Mouse (Mus musculus): ENCODE data around the gene Zfp3. TPM values are rescaled to one million over a fixed set of nuclear protein-coding genes. Genes with fewer than 3 reads are reported as not detected.

Gene Zfp3
- polyA plus RNA-seq, 1 experiment, result 1.1 TPM

DNA sequence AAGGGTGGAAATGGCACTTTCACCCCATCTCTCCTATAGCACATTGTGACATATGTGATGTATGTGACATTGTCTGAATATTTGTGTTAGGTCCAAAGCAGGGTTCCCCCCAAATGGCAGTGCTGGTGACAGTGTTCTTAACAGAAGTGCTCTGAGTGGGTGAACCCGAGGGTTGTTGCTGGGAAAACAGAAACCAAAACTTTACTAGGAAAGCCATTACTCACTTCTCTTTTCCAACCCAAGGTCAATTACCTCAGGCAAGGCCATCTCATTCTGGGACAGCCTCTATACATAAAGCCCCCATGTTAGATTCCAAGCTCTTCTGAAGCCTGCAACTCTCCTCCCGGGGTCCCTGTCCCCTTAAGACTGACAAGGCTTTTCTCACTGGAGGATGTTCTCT, 21.9 kb downstream of the Zfp3 start:
- H3K27me3 ChIP-seq (ENCODE audit: control insufficient read depth, insufficient read depth, insufficient read length), result no peaks in the 10 kb centered on the region
- H3K79me2 ChIP-seq (ENCODE audit: control insufficient read depth, insufficient read depth), result no peaks in the 10 kb centered on the region
- H3ac ChIP-seq (ENCODE audit: control insufficient read depth, insufficient read length, low read depth), result no peak overlapping the region
- H3K4me3 ChIP-seq (ENCODE audit: insufficient read depth, poor library complexity, severe bottlenecking), result no peak overlapping the region
- no peaks in the 10 kb centered on the region for H3K36me3 ChIP-seq (ENCODE audit: control insufficient read depth, insufficient read depth)
- H3K79me3 ChIP-seq (ENCODE audit: low read depth), result no peaks in the 10 kb centered on the region
- TF ChIP-seq CEBPB (IDR thresholded peaks at IDR 0.05; ENCODE audit: low read depth), result no peak
- TF ChIP-seq CTCF (IDR thresholded peaks at IDR 0.05; ENCODE audit: control insufficient read depth, insufficient read depth, insufficient read length), result no peak
- no peak for TF ChIP-seq MYOD1 (IDR thresholded peaks at IDR 0.05; ENCODE audit: control insufficient read depth, insufficient read length, low read depth)
- TF ChIP-seq USF1 (IDR thresholded peaks at IDR 0.05; ENCODE audit: low read depth), result no peak
- no peak for TF ChIP-seq FOSL1 (IDR thresholded peaks at IDR 0.05; ENCODE audit: insufficient read depth, low read length, poor library complexity, severe bottlenecking)
- no peak for TF ChIP-seq MAX (IDR thresholded peaks at IDR 0.05)
- no peak for TF ChIP-seq MYOG (IDR thresholded peaks at IDR 0.05; ENCODE audit: control insufficient read depth, extremely low read depth, insufficient read length)

DNA sequence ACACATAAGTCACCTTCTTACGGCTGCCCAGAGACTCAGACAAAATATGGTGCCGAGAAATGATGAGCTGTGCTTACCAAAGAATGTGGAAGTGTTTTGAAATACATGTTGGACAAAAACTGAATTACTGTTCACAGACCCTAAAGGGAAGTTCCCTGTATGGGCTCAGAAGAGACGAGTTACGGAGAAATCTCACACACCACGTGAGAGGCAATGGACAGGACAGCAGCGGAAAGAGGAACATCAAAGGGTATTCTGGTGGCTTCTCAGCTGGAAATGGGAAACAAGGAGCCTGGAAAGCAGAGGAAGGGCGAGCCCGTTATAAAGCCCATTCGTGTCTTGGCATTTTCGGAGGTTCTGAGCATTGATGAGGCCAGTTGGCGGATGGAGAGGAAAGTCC, 23.0 kb downstream of the Zfp3 start:
- H3K79me2 ChIP-seq (ENCODE audit: control insufficient read depth, insufficient read depth), result no peaks in the 10 kb centered on the region
- no peaks in the 10 kb centered on the region for H3K27me3 ChIP-seq (ENCODE audit: control insufficient read depth, insufficient read depth, insufficient read length)
- no peaks in the 10 kb centered on the region for H3K79me3 ChIP-seq (ENCODE audit: low read depth)
- H3ac ChIP-seq (ENCODE audit: control insufficient read depth, insufficient read length, low read depth), result no peak overlapping the region
- H3K4me3 ChIP-seq (ENCODE audit: insufficient read depth, poor library complexity, severe bottlenecking), result no peak overlapping the region
- H3K36me3 ChIP-seq (ENCODE audit: control insufficient read depth, insufficient read depth), result no peaks in the 10 kb centered on the region
- TF ChIP-seq MYOG (IDR thresholded peaks at IDR 0.05; ENCODE audit: control insufficient read depth, extremely low read depth, insufficient read length), result no peak
- no peak for TF ChIP-seq CEBPB (IDR thresholded peaks at IDR 0.05; ENCODE audit: low read depth)
- TF ChIP-seq MYOD1 (IDR thresholded peaks at IDR 0.05; ENCODE audit: control insufficient read depth, insufficient read length, low read depth), result no peak
- TF ChIP-seq FOSL1 (IDR thresholded peaks at IDR 0.05; ENCODE audit: insufficient read depth, low read length, poor library complexity, severe bottlenecking), result no peak
- no peak for TF ChIP-seq USF1 (IDR thresholded peaks at IDR 0.05; ENCODE audit: low read depth)
- TF ChIP-seq MAX (IDR thresholded peaks at IDR 0.05), result no peak
- no peak for TF ChIP-seq CTCF (IDR thresholded peaks at IDR 0.05; ENCODE audit: control insufficient read depth, insufficient read depth, insufficient read length)

DNA sequence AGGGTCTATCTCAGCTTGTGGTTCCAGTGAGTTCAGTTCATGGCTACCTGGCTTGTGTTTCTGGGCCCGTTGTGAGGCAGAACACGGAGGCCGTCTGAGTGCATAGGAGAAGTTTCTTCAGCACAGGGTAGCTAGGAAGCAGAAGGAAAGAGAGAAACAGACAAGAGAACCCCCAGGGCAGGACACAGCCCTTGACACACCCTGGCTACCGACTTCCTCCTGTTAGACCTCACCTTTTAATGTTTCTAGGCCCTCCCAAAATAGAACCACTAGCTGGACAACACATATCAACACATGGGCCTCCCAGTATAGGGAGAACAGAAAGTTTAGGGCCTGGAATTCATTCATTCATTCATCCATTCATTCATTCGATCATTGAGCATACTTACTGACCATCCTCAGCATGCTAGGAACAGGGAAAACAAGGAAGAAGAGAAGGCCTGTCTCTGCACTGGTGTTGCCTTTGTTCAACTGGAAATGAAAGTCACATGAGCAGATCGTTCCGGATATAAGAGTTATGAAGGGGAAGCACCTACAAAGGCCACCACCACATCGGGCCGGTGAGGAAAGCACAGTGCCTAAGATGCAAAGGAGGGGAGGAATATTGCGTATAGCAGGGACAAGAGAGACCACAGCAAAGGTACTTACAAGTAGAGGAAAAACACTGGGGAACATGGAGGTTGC, 25.1 kb downstream of the Zfp3 start:
- no peaks in the 10 kb centered on the region for H3K27me3 ChIP-seq (ENCODE audit: control insufficient read depth, insufficient read depth, insufficient read length)
- H3K79me2 ChIP-seq (ENCODE audit: control insufficient read depth, insufficient read depth), result no peaks in the 10 kb centered on the region
- TF ChIP-seq USF1 (IDR thresholded peaks at IDR 0.05; ENCODE audit: low read depth) (no peak), FOSL1 (IDR thresholded peaks at IDR 0.05; ENCODE audit: insufficient read depth, low read length, poor library complexity, severe bottlenecking) (no peak), MYOD1 (IDR thresholded peaks at IDR 0.05; ENCODE audit: control insufficient read depth, insufficient read length, low read depth) (no peak), MYOG (IDR thresholded peaks at IDR 0.05; ENCODE audit: control insufficient read depth, extremely low read depth, insufficient read length) (no peak), CTCF (IDR thresholded peaks at IDR 0.05; ENCODE audit: control insufficient read depth, insufficient read depth, insufficient read length) (no peak), CEBPB (IDR thresholded peaks at IDR 0.05; ENCODE audit: low read depth) (no peak), MAX (IDR thresholded peaks at IDR 0.05) (no peak)
- no peak overlapping the region for H3K4me3 ChIP-seq (ENCODE audit: insufficient read depth, poor library complexity, severe bottlenecking)
- H3K36me3 ChIP-seq (ENCODE audit: control insufficient read depth, insufficient read depth), result no peaks in the 10 kb centered on the region
- H3K79me3 ChIP-seq (ENCODE audit: low read depth), result no peaks in the 10 kb centered on the region
- H3ac ChIP-seq (ENCODE audit: control insufficient read depth, insufficient read length, low read depth), result no peak overlapping the region

DNA sequence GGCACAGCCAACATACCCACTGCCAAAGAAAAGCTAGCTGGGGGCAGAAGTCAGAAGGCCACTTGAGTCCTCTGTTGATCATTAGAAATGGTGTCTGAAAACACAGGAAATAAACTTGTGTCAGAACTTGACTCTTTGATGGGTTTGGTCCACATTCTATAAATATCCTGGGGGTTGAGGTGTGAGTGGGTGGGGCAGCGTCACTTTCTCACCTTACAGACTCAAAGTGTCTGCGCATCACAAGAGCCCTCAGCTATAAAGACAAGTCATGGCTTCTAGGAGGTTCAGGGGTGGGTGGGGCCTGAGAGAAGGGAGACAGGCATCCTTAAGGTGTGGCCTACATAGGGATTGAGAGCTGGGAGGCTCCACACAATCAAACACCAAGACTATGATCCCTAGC, 26.4 kb downstream of the Zfp3 start:
- Histone ChIP-seq H3K79me3 (ENCODE audit: low read depth) (no peaks in the 10 kb centered on the region), H3ac (ENCODE audit: control insufficient read depth, insufficient read length, low read depth) (no peak overlapping the region), H3K27me3 (ENCODE audit: control insufficient read depth, insufficient read depth, insufficient read length) (no peaks in the 10 kb centered on the region), H3K79me2 (ENCODE audit: control insufficient read depth, insufficient read depth) (no peaks in the 10 kb centered on the region), H3K36me3 (ENCODE audit: control insufficient read depth, insufficient read depth) (no peaks in the 10 kb centered on the region), H3K4me3 (ENCODE audit: insufficient read depth, poor library complexity, severe bottlenecking) (no peak overlapping the region)
- TF ChIP-seq MYOG (IDR thresholded peaks at IDR 0.05; ENCODE audit: control insufficient read depth, extremely low read depth, insufficient read length) (no peak), USF1 (IDR thresholded peaks at IDR 0.05; ENCODE audit: low read depth) (no peak), CEBPB (IDR thresholded peaks at IDR 0.05; ENCODE audit: low read depth) (no peak), MYOD1 (IDR thresholded peaks at IDR 0.05; ENCODE audit: control insufficient read depth, insufficient read length, low read depth) (no peak), CTCF (IDR thresholded peaks at IDR 0.05; ENCODE audit: control insufficient read depth, insufficient read depth, insufficient read length) (no peak), FOSL1 (IDR thresholded peaks at IDR 0.05; ENCODE audit: insufficient read depth, low read length, poor library complexity, severe bottlenecking) (no peak), MAX (IDR thresholded peaks at IDR 0.05) (no peak)

DNA sequence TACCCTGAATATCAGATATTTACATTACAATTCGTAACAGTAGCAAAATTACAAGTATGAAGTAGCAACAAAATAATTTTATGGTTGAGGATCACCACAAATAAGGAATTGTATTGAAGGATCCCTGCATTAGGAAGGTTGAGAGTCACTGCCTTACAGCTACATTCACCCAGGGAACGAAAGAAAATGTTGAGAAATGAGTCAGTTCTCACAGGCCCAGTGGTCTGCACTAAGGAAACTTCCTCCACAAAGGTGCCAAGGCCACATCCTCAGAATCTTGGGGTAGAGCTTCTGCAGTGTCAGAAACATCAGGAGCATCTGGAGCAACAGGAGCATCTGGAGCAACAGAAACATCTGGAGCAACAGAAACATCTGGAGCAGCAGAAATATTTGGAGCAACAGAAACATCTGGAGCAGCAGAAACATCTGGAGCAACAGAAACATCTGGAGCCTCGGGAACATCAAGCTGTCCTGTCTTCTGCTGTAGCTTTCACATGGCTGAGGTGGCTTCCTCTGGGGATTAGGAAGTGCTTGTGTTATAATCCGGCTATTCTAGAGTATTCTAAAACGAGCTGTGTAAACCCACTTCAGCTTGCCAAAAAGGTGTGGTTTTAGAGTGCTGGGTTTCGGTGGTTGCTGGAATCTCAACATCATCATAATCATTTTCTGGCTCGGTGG, 27.0 kb downstream of the Zfp3 start:
- Histone ChIP-seq H3K79me3 (ENCODE audit: low read depth) (no peaks in the 10 kb centered on the region), H3K36me3 (ENCODE audit: control insufficient read depth, insufficient read depth) (no peaks in the 10 kb centered on the region), H3K79me2 (ENCODE audit: control insufficient read depth, insufficient read depth) (no peaks in the 10 kb centered on the region), H3K4me3 (ENCODE audit: insufficient read depth, poor library complexity, severe bottlenecking) (no peak overlapping the region), H3ac (ENCODE audit: control insufficient read depth, insufficient read length, low read depth) (no peak overlapping the region), H3K27me3 (ENCODE audit: control insufficient read depth, insufficient read depth, insufficient read length) (no peaks in the 10 kb centered on the region)
- TF ChIP-seq MAX (IDR thresholded peaks at IDR 0.05), result no peak
- no peak for TF ChIP-seq CEBPB (IDR thresholded peaks at IDR 0.05; ENCODE audit: low read depth)

Data from C2C12 (cell line).